Mouse (Mus musculus) layer of hippocampus, postnatal 25 days (tissue): ENCODE data around the gene Kdelr3. TPM values are rescaled to one million over a fixed set of nuclear protein-coding genes. Genes with fewer than 3 reads are reported as not detected.

Source experiments
- DNase-seq, 2 experiments: peaks; one replicate each; pipeline ENCODE4 v3.0.0; 2022; ENCODE audit warnings: mixed read lengths in 2 of 2, low spot score in 1 of 2; ENCODE audit errors: extremely low spot score in 1 of 2
- total RNA-seq, 2 experiments: library from RNA; stranded (reverse); gene quantifications; 2 replicates each; pipeline ENCODE4 v1.2.3; 2021

Kdelr3 gene
- total RNA-seq, 2 experiments from 2014 or later, result 0.37 to 0.68 TPM

GRCm38 (mm10) chr15:79510425-79510824 lies 5.8 kb upstream of the Kdelr3 start:
- DNase-seq, result no peak

- peak; percentile 80 to 88 for DNase-seq
Measured at GRCm38 (mm10) chr15:79511553-79512320, 4.5 kb upstream of the Kdelr3 start.

GRCm38 (mm10) chr15:79513940-79514339 lies 2.3 kb upstream of the Kdelr3 start:
- DNase-seq, result no peak

GRCm38 (mm10) chr15:79517710-79518109 lies 1.5 kb downstream of the Kdelr3 start:
- DNase-seq, result no peak

- no peak for DNase-seq
Measured at GRCm38 (mm10) chr15:79518571-79518970, 2.4 kb downstream of the Kdelr3 start.

- DNase-seq, result no peak
Measured at GRCm38 (mm10) chr15:79519400-79520220, 3.4 kb downstream of the Kdelr3 start.

GRCm38 (mm10) chr15:79525564-79525963 lies 9.4 kb downstream of the Kdelr3 start:
- DNase-seq, result no peak

- DNase-seq, result no peak
Measured at GRCm38 (mm10) chr15:79525979-79526768, 10.0 kb downstream of the Kdelr3 start.

- no peak for DNase-seq
Measured at GRCm38 (mm10) chr15:79527192-79527591, 11.0 kb downstream of the Kdelr3 start.

GRCm38 (mm10) chr15:79527991-79528639 lies 11.9 kb downstream of the Kdelr3 start:
- peak in 1 of 2 experiments; percentile 1 for DNase-seq

- DNase-seq, result no peak
Measured at GRCm38 (mm10) chr15:79529935-79530334, 13.7 kb downstream of the Kdelr3 start.

- DNase-seq, result no peak
Measured at GRCm38 (mm10) chr15:79533796-79534195, 17.6 kb downstream of the Kdelr3 start.

- no peak for DNase-seq
Measured at GRCm38 (mm10) chr15:79543968-79544367, 27.8 kb downstream of the Kdelr3 start.

GRCm38 (mm10) chr15:79545496-79545895 lies 29.3 kb downstream of the Kdelr3 start:
- no peak for DNase-seq

- peak in 1 of 2 experiments; percentile 31 for DNase-seq
Measured at GRCm38 (mm10) chr15:79545921-79546399, 29.7 kb downstream of the Kdelr3 start.

- DNase-seq, result peak; percentile 100
Measured at GRCm38 (mm10) chr15:79546410-79547288, 30.4 kb downstream of the Kdelr3 start, which contains the start of gene Ddx17. Ddx17 (minus strand) TSS chr15:79546741.

GRCm38 (mm10) chr15:79547289-79547820 lies 31.1 kb downstream of the Kdelr3 start:
- DNase-seq, result no peak

GRCm38 (mm10) chr15:79548226-79548625 lies 32.0 kb downstream of the Kdelr3 start:
- DNase-seq, result no peak

- DNase-seq, result no peak
Measured at GRCm38 (mm10) chr15:79552566-79552965, 36.4 kb downstream of the Kdelr3 start.
